Mouse (Mus musculus) fat pad, adult 2 months (tissue): ENCODE results near the gene Slc4a11.

Experiments used
- DNase-seq: peaks from one replicate; pipeline ENCODE4 v3.0.0-alpha.2; 2011; ENCODE audit warnings: low read depth, low spot score; ENCODE audit errors: extremely low read depth

Gene Slc4a11

DNA sequence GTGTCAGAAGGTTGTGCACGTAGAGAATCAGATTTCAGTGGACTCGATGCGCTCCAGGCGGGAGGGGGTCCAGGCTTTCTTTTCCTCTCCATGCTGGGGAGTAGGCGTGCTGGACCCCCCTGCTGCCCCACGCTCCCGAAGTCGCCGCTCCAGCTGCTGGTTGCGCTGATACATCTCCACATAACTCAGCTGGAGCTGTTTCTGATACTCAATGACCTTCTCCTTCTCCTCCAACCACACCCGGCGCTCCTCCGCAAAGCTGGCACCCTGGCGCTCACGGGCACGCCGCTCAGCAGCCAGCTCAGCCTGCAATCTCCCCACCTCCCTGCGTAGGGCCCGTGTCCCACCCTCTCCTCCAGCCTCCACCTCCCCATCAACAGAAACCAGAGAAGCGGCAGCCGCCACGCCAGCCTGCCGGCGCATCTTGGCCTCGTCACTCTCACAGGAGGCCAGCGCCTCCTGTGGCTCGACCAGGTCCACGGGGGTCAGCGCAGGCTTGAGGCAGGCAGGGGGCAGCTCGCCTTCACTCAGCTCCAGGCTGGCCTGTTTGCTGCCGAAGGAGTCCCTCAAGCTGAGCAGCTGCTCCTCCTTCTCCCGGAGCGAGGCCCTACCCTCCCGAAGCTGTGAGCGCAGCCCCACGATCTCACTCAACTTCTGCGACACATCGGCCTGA lies 62.4 kb downstream of the Slc4a11 start:
- no peak for DNase-seq
